Mouse (Mus musculus): ENCODE measurements around the gene Foxo6. TPM values are rescaled to one million over a fixed set of nuclear protein-coding genes. Genes with fewer than 3 reads are reported as not detected.
A peak's percentile ranks its signal among the peaks of the same experiment; 100 is the strongest.

Gene Foxo6
- polyA plus RNA-seq, 1 experiment from 2014 or later: 0.29 TPM

- H3K36me3 ChIP-seq: no peaks in the 10 kb centered on the region
- no peaks in the 10 kb centered on the region for H3K4me1 ChIP-seq (replicated peaks)
- 71% methylated on average over 5 of the region's 5 CpGs for WGBS
- H3K4me2 ChIP-seq (replicated peaks): no peak overlapping the region
- no peaks in the 10 kb centered on the region for H3K27me3 ChIP-seq (replicated peaks)
- no peak overlapping the region for H3K9ac ChIP-seq
- ATAC-seq: no peak
- no peak overlapping the region for H3K27ac ChIP-seq
- H3K4me3 ChIP-seq (replicated peaks): no peak overlapping the region
- H3K9me3 ChIP-seq: no peaks in the 10 kb centered on the region
Observed at GRCm38 (mm10) chr4:120313309-120313708, 26.2 kb upstream of the Foxo6 start.

GRCm38 (mm10) chr4:120304580-120304979 lies 17.4 kb upstream of the Foxo6 start:
- Histone ChIP-seq H3K4me3 (replicated peaks) (no peak overlapping the region), H3K36me3 (no peaks in the 10 kb centered on the region), H3K27me3 (replicated peaks) (peaks cover 3% of the 10 kb centered on the region; the same call in 1 of the 2 replicates), H3K9me3 (no peaks in the 10 kb centered on the region), H3K27ac (no peak overlapping the region), H3K4me1 (replicated peaks) (no peaks in the 10 kb centered on the region), H3K4me2 (replicated peaks) (no peak overlapping the region), H3K9ac (no peak overlapping the region)
- no peak for ATAC-seq
- WGBS: 13% methylated on average over 9 of the region's 9 CpGs

GRCm38 (mm10) chr4:120299287-120299686 lies 12.1 kb upstream of the Foxo6 start:
- Histone ChIP-seq H3K4me1 (replicated peaks) (no peaks in the 10 kb centered on the region), H3K9ac (no peak overlapping the region), H3K4me3 (replicated peaks) (no peak overlapping the region), H3K27ac (no peak overlapping the region), H3K9me3 (no peaks in the 10 kb centered on the region), H3K36me3 (no peaks in the 10 kb centered on the region), H3K27me3 (replicated peaks) (no peaks in the 10 kb centered on the region), H3K4me2 (replicated peaks) (no peak overlapping the region)
- WGBS: 47% methylated on average over 7 of the region's 7 CpGs
- ATAC-seq: no peak

GRCm38 (mm10) chr4:120291106-120291822 lies 4.1 kb upstream of the Foxo6 start:
- peaks cover 12% of the 10 kb centered on the region for H3K27me3 ChIP-seq (replicated peaks)
- peaks cover 9% of the 10 kb centered on the region for H3K4me1 ChIP-seq (replicated peaks)
- no peaks in the 10 kb centered on the region for H3K36me3 ChIP-seq
- no peak overlapping the region for H3K9ac ChIP-seq
- no peak for ATAC-seq
- no peaks in the 10 kb centered on the region for H3K9me3 ChIP-seq
- H3K27ac ChIP-seq: no peak overlapping the region
- 75% methylated on average over 11 of the region's 11 CpGs for WGBS
- no peak overlapping the region for H3K4me3 ChIP-seq (replicated peaks)
- no peak overlapping the region for H3K4me2 ChIP-seq (replicated peaks)

- H3K4me3 ChIP-seq (replicated peaks): no peak overlapping the region
- no peak for ATAC-seq
- H3K9ac ChIP-seq: no peak overlapping the region
- H3K36me3 ChIP-seq: no peaks in the 10 kb centered on the region
- no peak overlapping the region for H3K27ac ChIP-seq
- no peaks in the 10 kb centered on the region for H3K9me3 ChIP-seq
- no peak overlapping the region for H3K4me2 ChIP-seq (replicated peaks)
- WGBS: 31% methylated on average over 5 of the region's 5 CpGs
- H3K4me1 ChIP-seq (replicated peaks): peaks cover 9% of the 10 kb centered on the region
- H3K27me3 ChIP-seq (replicated peaks): peaks cover 19% of the 10 kb centered on the region
Observed at GRCm38 (mm10) chr4:120290486-120290885, 3.3 kb upstream of the Foxo6 start.

DNA sequence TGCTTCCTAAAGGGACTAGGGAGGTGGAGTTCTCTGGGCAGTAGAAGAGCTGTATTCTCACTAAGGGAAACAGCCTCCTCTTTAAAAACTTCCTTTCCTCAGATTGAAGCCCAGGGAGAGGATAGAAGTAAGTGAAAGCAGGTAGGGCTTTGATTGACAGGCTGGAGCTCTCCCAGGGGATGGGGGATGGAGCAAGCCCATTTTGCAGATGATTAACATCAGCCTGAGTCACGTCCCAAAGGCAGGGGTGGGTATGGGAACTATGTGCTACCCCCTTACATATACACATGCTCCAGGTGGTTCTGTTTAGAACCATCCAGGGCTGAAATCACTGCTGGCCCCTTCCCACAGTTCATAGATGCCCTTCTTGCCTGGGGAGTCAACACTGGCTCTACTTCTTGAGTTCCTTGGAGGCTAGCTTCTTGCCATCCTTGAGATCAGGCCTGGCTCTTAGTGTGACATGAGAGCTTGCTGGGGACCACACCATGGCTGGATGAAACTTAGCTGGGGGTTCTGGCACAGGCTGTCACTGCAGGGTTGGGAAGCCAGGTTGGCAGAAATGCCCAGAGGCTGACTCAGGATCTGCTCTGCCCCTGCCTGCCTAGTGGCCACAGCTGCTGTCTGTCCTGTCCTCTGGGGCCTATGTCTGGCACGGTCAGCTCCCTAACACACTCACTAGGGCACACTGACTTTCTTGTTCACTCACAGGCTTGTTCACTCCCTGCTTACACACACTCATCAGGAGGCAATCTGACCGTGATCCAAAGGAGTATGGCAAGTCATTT lies 2.2 kb upstream of the Foxo6 start:
- Histone ChIP-seq H3K9ac (no peak overlapping the region), H3K4me2 (replicated peaks) (no peak overlapping the region), H3K36me3 (no peaks in the 10 kb centered on the region), H3K4me3 (replicated peaks) (no peak overlapping the region), H3K27ac (no peak overlapping the region), H3K27me3 (replicated peaks) (peaks cover 30% of the 10 kb centered on the region), H3K4me1 (replicated peaks) (peaks cover 9% of the 10 kb centered on the region), H3K9me3 (no peaks in the 10 kb centered on the region)
- no peak for ATAC-seq
- 51% methylated on average over 3 of the region's 3 CpGs for WGBS

GRCm38 (mm10) chr4:120286761-120287241 lies 348 bp downstream of the Foxo6 start:
- H3K9me3 ChIP-seq: no peaks in the 10 kb centered on the region
- H3K4me2 ChIP-seq (replicated peaks): peak overlapping the region; percentile 100
- H3K27me3 ChIP-seq (replicated peaks): peaks cover 44% of the 10 kb centered on the region
- under 1% methylated on average over 53 of the region's 53 CpGs for WGBS
- H3K4me3 ChIP-seq (replicated peaks): peak overlapping the region; percentile 69
- peak overlapping the region; percentile 57 for H3K9ac ChIP-seq
- no peaks in the 10 kb centered on the region for H3K36me3 ChIP-seq
- no peak overlapping the region for H3K27ac ChIP-seq
- ATAC-seq: no peak
- peaks cover 28% of the 10 kb centered on the region for H3K4me1 ChIP-seq (replicated peaks)

GRCm38 (mm10) chr4:120285730-120286129 lies 1.4 kb downstream of the Foxo6 start:
- Histone ChIP-seq H3K27me3 (replicated peaks) (peaks cover 48% of the 10 kb centered on the region), H3K27ac (no peak overlapping the region), H3K9ac (no peak overlapping the region), H3K9me3 (no peaks in the 10 kb centered on the region), H3K4me2 (replicated peaks) (peak overlapping the region; percentile 100), H3K4me3 (replicated peaks) (0 out of 2 replicates have a peak overlapping the region, but pooled peaks have one; percentile 69), H3K36me3 (no peaks in the 10 kb centered on the region), H3K4me1 (replicated peaks) (peaks cover 28% of the 10 kb centered on the region)
- 71% methylated on average over 1 of the region's 1 CpGs for WGBS
- ATAC-seq: no peak

DNA sequence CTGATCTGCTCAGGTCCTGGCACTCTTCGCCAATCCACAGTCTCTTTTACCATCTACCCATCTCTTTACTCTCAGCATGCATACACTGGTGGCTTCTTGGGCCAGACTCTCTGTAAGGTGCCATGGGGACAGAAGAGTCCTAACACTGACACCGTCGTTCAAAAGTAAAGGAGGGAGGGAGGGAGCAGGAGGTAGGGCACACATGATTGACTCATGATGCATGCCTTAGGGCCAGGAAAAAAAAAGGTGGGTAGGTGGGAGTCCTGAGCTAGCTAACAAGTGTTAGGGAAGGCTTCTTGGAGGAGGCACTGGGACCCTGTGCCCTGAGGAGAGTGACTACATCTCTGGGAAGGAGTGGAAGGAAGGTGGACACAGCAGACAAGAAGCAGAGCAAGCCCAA lies 1.9 kb downstream of the Foxo6 start:
- Histone ChIP-seq H3K4me1 (replicated peaks) (peaks cover 28% of the 10 kb centered on the region), H3K4me3 (replicated peaks) (no peak overlapping the region), H3K36me3 (no peaks in the 10 kb centered on the region), H3K9ac (no peak overlapping the region), H3K27me3 (replicated peaks) (peaks cover 48% of the 10 kb centered on the region), H3K4me2 (replicated peaks) (peak overlapping the region; percentile 100; the same call in 1 of the 2 replicates), H3K27ac (no peak overlapping the region), H3K9me3 (no peaks in the 10 kb centered on the region)
- ATAC-seq: no peak
- WGBS: 77% methylated on average over 3 of the region's 3 CpGs

DNA sequence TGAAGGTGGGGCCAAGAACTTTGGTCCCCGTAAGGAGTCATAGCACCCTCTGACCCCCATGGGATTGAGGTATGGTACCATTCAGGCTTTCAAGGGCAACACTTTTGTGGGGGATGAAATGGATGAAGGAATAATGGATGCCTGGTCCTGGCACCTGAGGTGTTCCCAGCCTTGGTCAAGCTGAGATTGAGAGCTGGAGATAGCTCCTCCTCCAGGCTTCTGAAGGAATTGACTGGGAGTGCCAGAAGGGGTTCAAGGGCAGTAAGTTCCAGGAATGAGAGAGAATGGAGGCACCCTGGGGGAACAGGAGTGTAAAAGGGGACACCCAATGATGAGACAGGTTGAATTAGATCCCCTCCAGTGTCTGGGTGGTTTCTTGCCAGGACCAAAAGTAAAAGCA lies 3.0 kb downstream of the Foxo6 start:
- Histone ChIP-seq H3K9me3 (no peaks in the 10 kb centered on the region), H3K4me2 (replicated peaks) (no peak overlapping the region), H3K36me3 (no peaks in the 10 kb centered on the region), H3K4me1 (replicated peaks) (peaks cover 28% of the 10 kb centered on the region), H3K9ac (no peak overlapping the region), H3K27ac (no peak overlapping the region), H3K27me3 (replicated peaks) (peaks cover 48% of the 10 kb centered on the region), H3K4me3 (replicated peaks) (no peak overlapping the region)
- WGBS: 79% methylated on average over 1 of the region's 1 CpGs
- no peak for ATAC-seq

GRCm38 (mm10) chr4:120283141-120283540 lies 4.0 kb downstream of the Foxo6 start:
- Histone ChIP-seq H3K27ac (peak overlapping the region; percentile 27; the same call in 1 of the 2 replicates), H3K4me3 (replicated peaks) (peak overlapping the region; percentile 49), H3K4me1 (replicated peaks) (peaks cover 28% of the 10 kb centered on the region), H3K4me2 (replicated peaks) (peak overlapping the region; percentile 96), H3K9ac (peak overlapping the region; percentile 50), H3K9me3 (no peaks in the 10 kb centered on the region), H3K36me3 (no peaks in the 10 kb centered on the region), H3K27me3 (replicated peaks) (peaks cover 48% of the 10 kb centered on the region)
- 5% methylated on average over 6 of the region's 6 CpGs for WGBS
- peak; percentile 76 for ATAC-seq

DNA sequence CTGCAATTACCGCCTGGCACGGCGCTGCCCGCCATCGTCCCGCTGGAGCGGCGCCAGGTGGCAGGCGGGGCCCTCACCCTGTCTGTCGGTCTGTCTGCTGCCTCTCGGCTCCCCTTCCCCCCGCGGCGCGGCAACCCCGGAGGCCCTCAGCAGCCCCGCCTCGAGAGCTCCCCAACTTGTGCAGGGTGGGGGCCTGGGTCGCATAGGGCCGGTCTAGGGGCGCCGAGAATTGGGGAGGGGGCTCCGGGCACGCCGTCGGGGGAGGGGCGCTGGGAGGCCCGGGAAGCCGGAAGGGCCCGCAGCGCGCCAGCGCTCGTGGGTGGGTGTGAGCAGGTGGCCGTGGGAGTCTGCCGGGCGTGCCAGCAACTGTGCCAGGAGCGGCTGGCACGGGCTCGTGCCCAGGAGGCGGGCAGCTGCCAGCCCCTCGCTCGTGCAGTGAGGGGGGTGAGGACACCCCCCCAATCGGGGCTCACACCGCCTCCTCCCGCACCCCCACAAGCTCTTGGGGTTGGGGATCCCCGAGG lies 4.5 kb downstream of the Foxo6 start:
- peak overlapping the region; percentile 49 for H3K4me3 ChIP-seq (replicated peaks)
- peak overlapping the region; percentile 50 for H3K9ac ChIP-seq
- ATAC-seq: peak; percentile 14
- peak overlapping the region; percentile 17; the same call in 1 of the 2 replicates for H3K27ac ChIP-seq
- H3K4me1 ChIP-seq (replicated peaks): peaks cover 28% of the 10 kb centered on the region
- peak overlapping the region; percentile 96 for H3K4me2 ChIP-seq (replicated peaks)
- no peaks in the 10 kb centered on the region for H3K36me3 ChIP-seq
- under 1% methylated on average over 41 of the region's 47 CpGs for WGBS
- no peaks in the 10 kb centered on the region for H3K9me3 ChIP-seq
- H3K27me3 ChIP-seq (replicated peaks): peaks cover 48% of the 10 kb centered on the region
